Mouse (Mus musculus) ZHBTc4 (cell line): ENCODE data around the gene Srp54c.

ENCODE experiments used
- DNase-seq: peaks from one replicate; pipeline ENCODE4 v3.0.0-alpha.2; 2011; ENCODE audit warnings: low read depth, low spot score

The Srp54c gene

DNA sequence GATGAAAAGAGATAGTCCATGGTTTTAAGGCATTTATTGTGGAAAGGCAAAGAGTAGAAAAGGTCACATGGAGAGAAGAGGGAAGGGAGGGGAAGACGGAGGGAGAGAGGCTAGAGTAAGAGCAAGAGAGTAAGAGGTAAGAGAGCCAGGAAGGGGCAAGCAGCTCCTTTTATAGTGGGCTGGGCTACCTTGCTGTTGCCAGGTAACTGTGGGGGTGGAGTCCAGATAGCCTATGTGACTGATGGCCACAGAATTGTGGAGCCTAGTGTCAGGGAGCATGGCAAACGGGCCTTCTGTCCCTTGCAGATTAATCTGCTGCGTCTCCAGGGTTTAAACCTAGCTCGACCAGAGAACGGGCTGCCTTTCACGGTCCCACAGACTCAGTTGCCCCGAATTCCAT lies 81.9 kb downstream of the Srp54c start:
- DNase-seq = peak; percentile 58
